Mouse (Mus musculus) cerebellum, adult 2 months (tissue): ENCODE results near the gene Gp1ba. TPM values are rescaled to one million over a fixed set of nuclear protein-coding genes. Genes with fewer than 3 reads are reported as not detected.

Experiments used
- DNase-seq, 2 experiments: peaks; one replicate each; pipeline ENCODE4 v3.0.0; 2021
- H3K27ac ChIP-seq: fragments of 200-500 bp; 2 replicates; pipeline ENCODE4 v1.5.1; 2012; ENCODE audit warnings: low read length, control low read depth, inconsistent platforms; ENCODE audit not compliant: insufficient read depth
- H3K27me3 ChIP-seq: fragments of 200-500 bp; 2 replicates; pipeline ENCODE4 v1.6.1; 2012; ENCODE audit warnings: inconsistent platforms, mild to moderate bottlenecking, low read length, moderate library complexity; ENCODE audit not compliant: control insufficient read depth, insufficient read depth
- H3K4me1 ChIP-seq: fragments of 200-500 bp; 2 replicates; pipeline ENCODE4 v1.6.1; 2011; ENCODE audit warnings: low read length; ENCODE audit not compliant: control insufficient read depth, insufficient read depth
- H3K4me3 ChIP-seq: fragments of 200-500 bp; replicated peaks from 2 replicates; pipeline ENCODE3; 2011; ENCODE audit warnings: mild to moderate bottlenecking, low read depth, low read length, control low read depth; ENCODE audit not compliant: insufficient read depth
- CTCF ChIP-seq: fragments of 200-500 bp; IDR thresholded peaks from 2 replicates; pipeline ENCODE4 v1.5.1; 2011; ENCODE audit warnings: low read depth, mild to moderate bottlenecking, control low read depth, low read length, moderate library complexity, borderline replicate concordance; ENCODE audit not compliant: insufficient read depth
- POLR2A ChIP-seq: fragments of 200-500 bp; IDR thresholded peaks from 2 replicates; pipeline ENCODE4 v1.6.1; 2011; ENCODE audit warnings: low read length, control low read depth, borderline replicate concordance; ENCODE audit not compliant: insufficient read depth
- WGBS: fragments of 180-500 bp; shearing (Covaris S2); methylation state at CpG from one replicate; pipeline ENCODE4 v1.1.7; 2018; 5-methylcytosine and 5-hydroxymethylcytosine counted together
- polyA plus RNA-seq: library from polyadenylated mRNA; depleted of rRNA; stranded (reverse); fragments of >200 nt; gene quantifications from 2 replicates; pipeline ENCODE4 v1.2.3, GENCODE M21; 2012

The Gp1ba gene
- polyA plus RNA-seq, 1 experiment = not detected

- DNase-seq = no peak
- TF ChIP-seq POLR2A (no peak), CTCF (no peak)
- Histone ChIP-seq H3K4me1 (no peaks in the 10 kb centered on the region), H3K4me3 (no peak overlapping the region), H3K27me3 (no peaks in the 10 kb centered on the region), H3K27ac (no peak overlapping the region)
- WGBS = 22% methylated on average over 7 of the region's 7 CpGs
Measured at GRCm38 (mm10) chr11:70621972-70622814, 16.7 kb upstream of the Gp1ba start.

- Histone ChIP-seq H3K27ac (no peak overlapping the region), H3K27me3 (no peaks in the 10 kb centered on the region), H3K4me3 (no peak overlapping the region), H3K4me1 (no peaks in the 10 kb centered on the region)
- no peak for DNase-seq
- TF ChIP-seq CTCF (no peak), POLR2A (no peak)
- WGBS = 71% methylated on average over 10 of the region's 10 CpGs
Measured at GRCm38 (mm10) chr11:70623053-70623742, 15.7 kb upstream of the Gp1ba start.

GRCm38 (mm10) chr11:70625473-70625872, 13.4 kb upstream of the Gp1ba start:
- Histone ChIP-seq H3K4me3 (no peak overlapping the region), H3K4me1 (no peaks in the 10 kb centered on the region), H3K27ac (no peak overlapping the region), H3K27me3 (no peaks in the 10 kb centered on the region)
- TF ChIP-seq CTCF (peak; percentile 64), POLR2A (no peak)
- WGBS = 23% methylated on average over 4 of the region's 4 CpGs
- DNase-seq = no peak

GRCm38 (mm10) chr11:70626877-70627276, 12.0 kb upstream of the Gp1ba start:
- DNase-seq = no peak
- Histone ChIP-seq H3K4me3 (no peak overlapping the region), H3K4me1 (no peaks in the 10 kb centered on the region), H3K27me3 (no peaks in the 10 kb centered on the region), H3K27ac (no peak overlapping the region)
- TF ChIP-seq POLR2A = no peak
- TF ChIP-seq CTCF = no peak
- WGBS = 76% methylated on average over 4 of the region's 4 CpGs

- Histone ChIP-seq H3K27me3 (no peaks in the 10 kb centered on the region), H3K4me3 (no peak overlapping the region), H3K4me1 (no peaks in the 10 kb centered on the region), H3K27ac (no peak overlapping the region)
- TF ChIP-seq CTCF = no peak
- no peak for TF ChIP-seq POLR2A
- DNase-seq = no peak
- 68% methylated on average over 2 of the region's 2 CpGs for WGBS
Measured at GRCm38 (mm10) chr11:70628431-70628830, 10.5 kb upstream of the Gp1ba start.

GRCm38 (mm10) chr11:70629557-70629956, 9.4 kb upstream of the Gp1ba start:
- TF ChIP-seq CTCF (peak; percentile 31; the same call in 1 of the 2 replicates), POLR2A (no peak)
- DNase-seq = no peak
- H3K27ac ChIP-seq = no peak overlapping the region
- 54% methylated on average over 5 of the region's 5 CpGs for WGBS
- no peaks in the 10 kb centered on the region for H3K4me1 ChIP-seq
- H3K4me3 ChIP-seq = no peak overlapping the region
- H3K27me3 ChIP-seq = no peaks in the 10 kb centered on the region

- Histone ChIP-seq H3K27ac (no peak overlapping the region), H3K4me3 (no peak overlapping the region), H3K27me3 (no peaks in the 10 kb centered on the region), H3K4me1 (no peaks in the 10 kb centered on the region)
- 69% methylated on average over 7 of the region's 7 CpGs for WGBS
- TF ChIP-seq POLR2A (no peak), CTCF (no peak)
- DNase-seq = no peak
Measured at GRCm38 (mm10) chr11:70630129-70630528, 8.8 kb upstream of the Gp1ba start.

GRCm38 (mm10) chr11:70635601-70636000, 3.3 kb upstream of the Gp1ba start:
- no peak overlapping the region for H3K27ac ChIP-seq
- WGBS = 70% methylated on average over 4 of the region's 4 CpGs
- H3K27me3 ChIP-seq = no peaks in the 10 kb centered on the region
- TF ChIP-seq CTCF = no peak
- no peak for TF ChIP-seq POLR2A
- DNase-seq = no peak
- H3K4me3 ChIP-seq = no peak overlapping the region
- no peaks in the 10 kb centered on the region for H3K4me1 ChIP-seq
